Mouse (Mus musculus) liver, postnatal 0 days (tissue): ENCODE results near the gene Atp1a4. TPM values are rescaled to one million over a fixed set of nuclear protein-coding genes. Genes with fewer than 3 reads are reported as not detected.

Experiments
- ATAC-seq: fragments of 200-750 bp; cut with Nextera tagmentation; 2 replicates; pipeline ENCODE4 v1.8.0; 2017; ENCODE audit warnings: mild to moderate bottlenecking, moderate library complexity
- DNase-seq: peaks from one replicate; pipeline ENCODE4 v3.0.0-alpha.2; 2016
- H3K27ac ChIP-seq: fragments of 300-500 bp; sonication (generic); 2 replicates; pipeline ENCODE4 v1.5.1; 2014; ENCODE audit warnings: antibody characterized with exemption, moderate library complexity, mild to moderate bottlenecking, low read depth
- H3K27me3 ChIP-seq: fragments of 300-500 bp; sonication (generic); 2 replicates; pipeline ENCODE4 v1.6.1; 2014; ENCODE audit warnings: low read length, control low read depth, mixed read lengths; ENCODE audit not compliant: insufficient read depth
- H3K36me3 ChIP-seq: fragments of 300-500 bp; sonication (generic); replicated peaks from 2 replicates; pipeline ENCODE4 v1.6.1; 2014; ENCODE audit warnings: mild to moderate bottlenecking, control low read depth, low read length, moderate library complexity, mixed read lengths; ENCODE audit not compliant: insufficient read depth
- H3K4me1 ChIP-seq: fragments of 300-500 bp; sonication (generic); 2 replicates; pipeline ENCODE4 v1.6.1; 2014; ENCODE audit warnings: antibody characterized with exemption, mild to moderate bottlenecking, control low read depth; ENCODE audit not compliant: insufficient read depth
- H3K4me2 ChIP-seq: fragments of 300-500 bp; sonication (generic); 2 replicates; pipeline ENCODE4 v1.6.1; 2014; ENCODE audit warnings: low read depth, mild to moderate bottlenecking, low read length, moderate library complexity, mixed read lengths
- H3K4me3 ChIP-seq: fragments of 300-500 bp; sonication (generic); 2 replicates; pipeline ENCODE4 v1.5.1; 2014; ENCODE audit warnings: low read depth, low read length
- H3K9ac ChIP-seq: fragments of 300-500 bp; sonication (generic); replicated peaks from 2 replicates; pipeline ENCODE4 v1.6.1; 2014; ENCODE audit warnings: mild to moderate bottlenecking, moderate library complexity
- H3K9me3 ChIP-seq: fragments of 300-500 bp; sonication (generic); 2 replicates; pipeline ENCODE4 v1.6.1; 2016; ENCODE audit warnings: mild to moderate bottlenecking, control low read depth, low read length, mixed read lengths
- CTCF ChIP-seq: sonication (generic); IDR thresholded peaks from 2 replicates; pipeline ENCODE4 v1.5.1; 2016; ENCODE audit warnings: antibody characterized with exemption, low read depth
- EP300 ChIP-seq: IDR thresholded peaks from 2 replicates; pipeline ENCODE4 v1.6.1; 2016; ENCODE audit warnings: antibody characterized with exemption, low read depth, mild to moderate bottlenecking
- WGBS: fragments of 180-500 bp; shearing (Covaris S2); extraction: QIAGEN DNeasy Blood & Tissue Kit; methylation state at CpG from one replicate; pipeline ENCODE4 v1.1.7; 2014; ENCODE audit not compliant: insufficient replicate concordance; 5-methylcytosine and 5-hydroxymethylcytosine counted together
- polyA plus RNA-seq: library from polyadenylated mRNA; unstranded; fragments of >200 nt; fragmentation: Nextera tagmentation; extraction: Ambion mirVana; gene quantifications from 2 replicates; pipeline ENCODE4 v1.2.1, GENCODE M21; 2015

Atp1a4 gene
- polyA plus RNA-seq, 1 experiment from 2014 or later, result 0.08 TPM

DNA sequence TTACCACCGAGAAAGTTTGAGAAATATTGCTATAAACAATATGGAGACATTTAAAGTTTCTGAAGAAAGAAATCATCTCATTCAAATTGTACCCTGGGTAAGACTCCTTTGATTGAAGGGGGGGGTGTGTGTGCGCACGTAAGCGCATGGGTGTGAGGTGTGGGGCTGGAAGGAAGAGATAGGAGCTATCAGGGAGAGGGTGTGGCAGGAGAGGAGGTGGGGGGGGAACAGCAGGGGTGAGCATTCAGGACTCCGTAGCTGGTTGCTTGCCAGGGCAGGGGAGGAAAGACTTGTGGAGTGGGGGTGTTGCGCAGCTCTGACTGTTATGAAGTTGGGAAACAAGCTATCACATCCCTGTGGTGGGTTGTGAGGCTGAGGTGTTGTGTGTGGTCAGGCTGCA, 46.2 kb upstream of the Atp1a4 start:
- WGBS, result 33% methylated on average over 6 of the region's 6 CpGs
- no peaks in the 10 kb centered on the region for H3K9me3 ChIP-seq
- no peak overlapping the region for H3K4me2 ChIP-seq
- ATAC-seq (0 out of 2 replicates have a peak, but pooled peaks have one; percentile 9), DNase-seq (no peak)
- no peak overlapping the region for H3K9ac ChIP-seq
- H3K36me3 ChIP-seq, result no peaks in the 10 kb centered on the region
- TF ChIP-seq EP300, result no peak
- no peak for TF ChIP-seq CTCF
- no peaks in the 10 kb centered on the region for H3K27me3 ChIP-seq
- no peak overlapping the region for H3K4me3 ChIP-seq
- H3K27ac ChIP-seq, result no peak overlapping the region
- H3K4me1 ChIP-seq, result peaks cover 30% of the 10 kb centered on the region

- ATAC-seq, result no peak
- no peaks in the 10 kb centered on the region for H3K36me3 ChIP-seq
- H3K9me3 ChIP-seq, result no peaks in the 10 kb centered on the region
- no peak overlapping the region for H3K9ac ChIP-seq
- no peak overlapping the region for H3K4me3 ChIP-seq
- no peak for DNase-seq
- peaks cover 30% of the 10 kb centered on the region for H3K4me1 ChIP-seq
- no peak for TF ChIP-seq EP300
- 17% methylated on average over 6 of the region's 6 CpGs for WGBS
- H3K27ac ChIP-seq, result no peak overlapping the region
- H3K27me3 ChIP-seq, result no peaks in the 10 kb centered on the region
- H3K4me2 ChIP-seq, result no peak overlapping the region
Measured at GRCm38 (mm10) chr1:172302851-172303250, 44.6 kb upstream of the Atp1a4 start.

DNA sequence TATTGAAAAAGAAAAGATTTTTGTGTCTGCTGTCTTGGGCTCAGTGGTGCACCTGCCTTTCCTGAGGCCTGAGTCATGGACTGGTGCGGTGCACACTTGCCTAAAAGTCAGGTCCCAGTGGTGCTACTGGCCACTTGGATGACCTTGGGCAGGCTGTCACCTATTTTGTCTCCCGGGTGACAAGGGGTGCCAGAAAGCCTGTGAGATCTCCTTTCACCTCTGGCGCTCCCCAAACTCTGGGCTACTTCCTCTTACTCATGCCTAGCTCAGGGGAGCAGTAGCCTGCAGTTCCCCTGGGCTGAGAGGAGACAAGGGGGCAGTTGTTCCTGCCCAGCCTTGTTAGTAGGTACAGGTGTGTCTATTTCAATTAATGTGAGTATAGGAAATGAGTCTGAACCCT, 44.1 kb upstream of the Atp1a4 start:
- H3K4me3 ChIP-seq, result no peak overlapping the region
- 44% methylated on average over 3 of the region's 3 CpGs for WGBS
- no peak for ATAC-seq
- no peaks in the 10 kb centered on the region for H3K27me3 ChIP-seq
- H3K9me3 ChIP-seq, result no peaks in the 10 kb centered on the region
- no peak overlapping the region for H3K4me2 ChIP-seq
- TF ChIP-seq EP300 (no peak), CTCF (no peak)
- DNase-seq, result no peak
- H3K9ac ChIP-seq, result no peak overlapping the region
- H3K27ac ChIP-seq, result no peak overlapping the region
- H3K36me3 ChIP-seq, result no peaks in the 10 kb centered on the region
- peaks cover 30% of the 10 kb centered on the region for H3K4me1 ChIP-seq

DNA sequence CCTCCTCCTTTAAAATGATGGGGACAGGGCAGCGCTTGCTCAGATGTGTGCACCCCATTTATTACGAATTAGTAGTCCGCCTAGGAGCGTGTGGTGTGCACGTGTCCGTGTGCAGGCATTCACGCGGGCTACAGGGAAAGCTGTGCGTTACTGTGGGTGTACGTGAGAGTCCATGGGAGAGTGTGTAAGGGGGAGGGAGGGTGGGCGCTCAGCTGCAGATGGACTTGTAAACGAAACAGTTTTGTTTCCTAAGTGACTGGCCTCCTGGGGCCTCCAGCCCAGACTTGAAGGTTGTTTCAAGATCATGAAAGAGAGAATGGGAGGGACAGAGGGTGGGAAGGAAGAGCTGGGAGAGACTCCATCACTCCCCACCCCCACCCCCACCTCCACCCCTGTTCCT, 43.0 kb upstream of the Atp1a4 start:
- TF ChIP-seq CTCF (no peak), EP300 (no peak)
- Histone ChIP-seq H3K4me1 (peaks cover 29% of the 10 kb centered on the region), H3K4me2 (no peak overlapping the region), H3K9ac (no peak overlapping the region), H3K27ac (no peak overlapping the region), H3K36me3 (no peaks in the 10 kb centered on the region), H3K27me3 (no peaks in the 10 kb centered on the region), H3K4me3 (no peak overlapping the region), H3K9me3 (no peaks in the 10 kb centered on the region)
- ATAC-seq (no peak), DNase-seq (no peak)
- 77% methylated on average over 12 of the region's 12 CpGs for WGBS

DNA sequence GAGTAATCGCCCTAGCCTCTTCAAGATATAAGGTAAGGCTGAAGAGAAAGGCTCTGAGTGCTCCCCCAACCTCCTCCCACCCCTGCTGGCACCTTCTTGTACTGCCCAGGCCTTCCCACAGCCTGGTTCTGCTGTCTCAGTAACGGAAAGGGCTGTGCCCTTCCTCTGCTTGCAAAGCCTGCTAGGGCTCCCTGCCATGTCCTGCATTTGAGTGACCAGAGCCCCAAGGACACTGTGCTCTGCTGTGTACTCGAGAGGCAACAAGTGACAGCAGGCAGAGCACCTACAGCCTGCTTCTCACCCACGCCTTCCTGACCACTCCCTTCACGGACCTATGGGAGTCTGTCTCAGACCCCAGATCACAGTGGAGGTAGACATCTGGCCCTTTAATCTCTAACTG, 42.0 kb upstream of the Atp1a4 start:
- H3K4me2 ChIP-seq, result no peak overlapping the region
- H3K27ac ChIP-seq, result no peak overlapping the region
- H3K36me3 ChIP-seq, result no peaks in the 10 kb centered on the region
- H3K9me3 ChIP-seq, result no peaks in the 10 kb centered on the region
- H3K9ac ChIP-seq, result no peak overlapping the region
- no peak for TF ChIP-seq EP300
- TF ChIP-seq CTCF, result no peak
- H3K27me3 ChIP-seq, result no peaks in the 10 kb centered on the region
- peaks cover 23% of the 10 kb centered on the region for H3K4me1 ChIP-seq
- DNase-seq, result no peak
- no peak overlapping the region for H3K4me3 ChIP-seq
- 58% methylated on average over 5 of the region's 5 CpGs for WGBS
- ATAC-seq, result no peak

DNA sequence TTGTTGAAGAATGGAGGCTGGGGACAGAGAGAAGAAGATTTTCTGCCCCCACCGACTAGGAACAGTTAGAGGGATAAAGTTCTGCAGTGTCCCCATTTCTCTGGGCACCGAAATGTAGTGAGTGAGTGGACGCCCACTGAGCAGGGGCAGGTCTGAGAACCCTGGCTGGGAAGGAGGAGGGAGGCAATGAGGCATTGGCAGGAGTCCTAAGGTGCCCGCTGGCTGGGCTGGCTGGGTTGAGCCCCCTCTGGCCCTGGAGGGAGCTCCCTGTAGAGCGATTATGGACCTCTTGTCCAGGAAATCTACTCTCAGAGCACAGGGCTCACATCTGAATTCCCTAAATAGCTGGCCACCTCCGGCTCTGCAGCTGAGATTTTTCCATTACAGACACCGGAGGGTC, 41.3 kb upstream of the Atp1a4 start:
- DNase-seq, result no peak
- 65% methylated on average over 7 of the region's 7 CpGs for WGBS
- Histone ChIP-seq H3K4me3 (no peak overlapping the region), H3K27me3 (no peaks in the 10 kb centered on the region), H3K4me1 (peaks cover 18% of the 10 kb centered on the region), H3K27ac (no peak overlapping the region), H3K9me3 (no peaks in the 10 kb centered on the region), H3K36me3 (no peaks in the 10 kb centered on the region), H3K4me2 (no peak overlapping the region), H3K9ac (no peak overlapping the region)
- ATAC-seq, result no peak
- TF ChIP-seq EP300, result no peak
